Mouse (Mus musculus) intestine, embryonic 14.5 days (tissue): ENCODE results near the gene Uchl4. TPM values are rescaled to one million over a fixed set of nuclear protein-coding genes. Genes with fewer than 3 reads are reported as not detected.
"Not testable (repeated sequence)": the region's sequence is repeated elsewhere in the genome, so short reads cannot be mapped to it uniquely, and the experiment has no call there.

Experiments
- ATAC-seq: fragments of 200-750 bp; cut with Nextera tagmentation; replicated peaks from 2 replicates; pipeline ENCODE4 v1.8.0; 2017; ENCODE audit warnings: low read depth, moderate number of reproducible peaks, moderate TSS enrichment, moderate library complexity; ENCODE audit not compliant: low FRiP score, low TSS enrichment
- DNase-seq: peaks from one replicate; pipeline ENCODE4 v3.0.0-alpha.2; 2018; ENCODE audit warnings: low spot score
- H3K27ac ChIP-seq: fragments of 300-500 bp; sonication (generic); 2 replicates; pipeline ENCODE4 v1.5.1; 2014; ENCODE audit warnings: low read depth, mild to moderate bottlenecking, control low read depth
- H3K27me3 ChIP-seq: fragments of 300-500 bp; sonication (generic); replicated peaks from 2 replicates; pipeline ENCODE4 v1.6.1; 2014; ENCODE audit warnings: low read length, control low read depth; ENCODE audit not compliant: control insufficient read depth, insufficient read depth
- H3K36me3 ChIP-seq: fragments of 300-500 bp; sonication (generic); 2 replicates; pipeline ENCODE4 v1.6.1; 2014; ENCODE audit warnings: low read length, control low read depth; ENCODE audit not compliant: control insufficient read depth, insufficient read depth
- H3K4me1 ChIP-seq: fragments of 300-500 bp; sonication (generic); replicated peaks from 2 replicates; pipeline ENCODE4 v1.6.1; 2014; ENCODE audit warnings: low read length, control low read depth, mixed read lengths; ENCODE audit not compliant: control insufficient read depth, insufficient read depth
- H3K4me2 ChIP-seq: fragments of 300-500 bp; sonication (generic); 2 replicates; pipeline ENCODE4 v1.6.1; 2014; ENCODE audit warnings: low read length
- H3K4me3 ChIP-seq: fragments of 300-500 bp; sonication (generic); 2 replicates; pipeline ENCODE4 v1.5.1; 2014; ENCODE audit warnings: low read depth, low read length, control low read depth, mixed read lengths
- H3K9ac ChIP-seq: fragments of 300-500 bp; sonication (generic); 2 replicates; pipeline ENCODE4 v1.6.1; 2014; ENCODE audit warnings: mild to moderate bottlenecking, low read length
- H3K9me3 ChIP-seq: fragments of 300-500 bp; sonication (generic); 2 replicates; pipeline ENCODE4 v1.6.1; 2016; ENCODE audit warnings: low read length, control low read depth; ENCODE audit not compliant: control insufficient read depth
- WGBS: fragments of 180-500 bp; shearing (Covaris S2); extraction: QIAGEN DNeasy Blood & Tissue Kit; methylation state at CpG from one replicate; pipeline ENCODE4 v1.1.7; 2014; 5-methylcytosine and 5-hydroxymethylcytosine counted together
- polyA plus RNA-seq: library from polyadenylated mRNA; unstranded; fragments of >200 nt; fragmentation: Nextera tagmentation; extraction: Ambion mirVana; gene quantifications from 2 replicates; pipeline ENCODE4 v1.2.1, GENCODE M21; 2014

Gene Uchl4
- polyA plus RNA-seq, 1 experiment from 2014 or later: 4.2 TPM

DNA sequence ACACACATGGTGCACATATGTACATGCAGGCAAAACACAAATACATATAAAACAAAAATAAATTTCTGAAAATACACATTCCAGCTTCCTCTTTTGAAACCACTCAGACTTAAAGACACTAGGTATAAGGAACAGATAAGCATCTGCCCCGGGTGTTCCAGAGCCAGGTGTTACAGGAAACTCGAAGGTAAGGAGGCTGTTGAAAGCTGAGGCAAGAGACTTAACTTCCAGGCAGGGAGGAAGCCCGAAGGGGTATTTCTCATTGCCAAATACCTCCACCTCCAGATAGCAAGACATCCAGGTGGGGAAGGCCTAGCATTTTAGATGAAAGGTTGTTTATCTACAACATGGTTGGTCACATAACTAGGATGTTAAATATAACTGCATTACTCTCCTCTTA lies 20.4 kb downstream of the Uchl4 start:
- DNase-seq (no peak), ATAC-seq (no peak)
- 77% methylated on average over 3 of the region's 3 CpGs for WGBS
- Histone ChIP-seq H3K4me1 (peaks cover 11% of the 10 kb centered on the region), H3K27me3 (no peaks in the 10 kb centered on the region), H3K9ac (no peak overlapping the region), H3K27ac (no peak overlapping the region), H3K9me3 (no peaks in the 10 kb centered on the region), H3K4me3 (no peak overlapping the region), H3K36me3 (no peaks in the 10 kb centered on the region), H3K4me2 (no peak overlapping the region)

DNA sequence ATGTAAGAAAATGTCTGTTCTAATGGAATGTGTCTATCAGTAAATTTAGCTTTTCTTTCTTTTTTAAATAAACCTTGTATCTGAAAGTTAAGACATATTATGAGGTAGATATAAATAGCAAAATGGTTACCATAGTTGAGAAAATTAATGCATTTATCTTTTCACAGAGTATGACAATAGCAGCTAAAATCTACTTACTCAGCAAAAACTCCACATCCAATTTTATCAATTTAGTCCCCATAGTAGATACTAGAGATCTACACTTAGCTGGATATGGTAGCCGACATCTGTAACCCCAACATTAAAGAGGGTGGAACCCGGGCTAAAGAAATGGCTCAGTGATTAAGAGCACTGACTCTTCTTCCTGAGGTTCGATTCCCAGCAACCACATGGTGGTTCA lies 21.2 kb downstream of the Uchl4 start:
- ATAC-seq: no peak
- WGBS: 88% methylated on average over 3 of the region's 3 CpGs

DNA sequence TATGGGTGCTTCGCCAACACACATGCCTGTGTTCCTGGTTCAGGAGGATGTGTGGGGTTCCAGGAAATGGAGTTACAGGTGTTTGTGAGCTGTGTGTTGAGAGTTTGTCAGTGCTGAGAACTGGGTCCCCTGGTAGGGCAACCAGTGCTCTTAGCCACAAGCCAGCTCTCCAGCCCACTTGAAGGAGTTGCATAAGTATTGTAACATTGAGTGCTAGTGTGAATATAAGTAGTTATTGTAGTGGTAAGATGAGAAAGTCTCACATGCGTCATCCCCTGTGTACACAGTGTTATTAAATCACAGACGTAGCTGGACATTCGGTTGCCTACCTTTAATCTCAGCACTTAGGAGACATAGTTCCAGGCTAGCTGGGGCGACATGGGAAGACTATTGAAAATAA lies 24.9 kb downstream of the Uchl4 start:
- Histone ChIP-seq H3K9me3 (no peaks in the 10 kb centered on the region), H3K27me3 (no peaks in the 10 kb centered on the region), H3K36me3 (no peaks in the 10 kb centered on the region), H3K9ac (no peak overlapping the region), H3K27ac (no peak overlapping the region), H3K4me1 (no peaks in the 10 kb centered on the region), H3K4me2 (no peak overlapping the region), H3K4me3 (no peak overlapping the region)
- DNase-seq: no peak
- ATAC-seq: no peak
- WGBS: 89% methylated on average over 5 of the region's 5 CpGs

More for the DNA sequence above, 21.2 kb downstream of the Uchl4 start:
- Histone ChIP-seq H3K36me3 (no peaks in the 10 kb centered on the region), H3K4me1 (peaks cover 7% of the 10 kb centered on the region), H3K9ac (no peak overlapping the region), H3K27me3 (no peaks in the 10 kb centered on the region), H3K4me3 (no peak overlapping the region), H3K4me2 (no peak overlapping the region), H3K9me3 (no peaks in the 10 kb centered on the region), H3K27ac (no peak overlapping the region)
- DNase-seq: no peak

DNA sequence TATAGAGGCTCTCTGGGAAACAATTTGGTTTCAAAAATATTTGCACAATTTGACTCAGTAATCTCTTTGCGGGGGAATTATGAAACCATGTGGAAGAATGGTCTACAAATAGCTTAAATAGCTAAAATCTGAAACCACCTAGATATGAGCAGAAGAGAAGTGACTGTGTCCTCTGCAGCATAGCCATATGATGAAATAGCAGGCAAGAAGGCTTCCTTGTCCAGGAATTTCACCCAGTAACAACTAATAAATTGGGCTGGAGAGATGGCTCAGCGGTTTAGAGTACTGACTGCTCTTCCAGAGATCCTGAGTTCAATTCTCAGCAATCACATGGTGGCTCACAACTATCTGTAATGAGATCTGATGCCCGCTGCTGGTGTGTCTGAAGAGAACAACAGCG lies 26.0 kb downstream of the Uchl4 start:
- 76% methylated on average over 4 of the region's 4 CpGs for WGBS
- Histone ChIP-seq H3K4me2 (no peak overlapping the region), H3K9me3 (no peaks in the 10 kb centered on the region), H3K27ac (no peak overlapping the region), H3K36me3 (no peaks in the 10 kb centered on the region), H3K9ac (no peak overlapping the region), H3K27me3 (no peaks in the 10 kb centered on the region), H3K4me3 (no peak overlapping the region), H3K4me1 (no peaks in the 10 kb centered on the region)
- no peak for ATAC-seq
- no peak for DNase-seq

DNA sequence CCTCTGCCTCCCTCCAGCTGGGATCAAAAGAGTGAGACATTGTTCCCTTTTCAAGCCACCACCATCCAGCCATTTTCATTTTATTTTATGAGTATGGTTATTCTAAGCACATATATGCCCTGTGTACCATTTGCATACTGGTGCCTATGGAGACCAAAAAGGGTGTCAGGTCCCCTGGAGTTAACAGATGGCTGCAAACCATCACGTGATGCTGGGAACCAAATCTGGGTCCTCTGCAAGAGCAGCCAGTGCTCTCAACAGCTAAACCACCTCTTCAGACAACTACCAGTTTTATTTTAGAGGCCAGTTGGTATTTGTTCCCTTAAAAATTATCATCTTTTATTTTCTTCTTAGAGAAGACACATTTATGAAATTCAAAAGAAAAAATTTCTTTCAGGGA lies 29.8 kb downstream of the Uchl4 start:
- DNase-seq: peak; percentile 33

DNA sequence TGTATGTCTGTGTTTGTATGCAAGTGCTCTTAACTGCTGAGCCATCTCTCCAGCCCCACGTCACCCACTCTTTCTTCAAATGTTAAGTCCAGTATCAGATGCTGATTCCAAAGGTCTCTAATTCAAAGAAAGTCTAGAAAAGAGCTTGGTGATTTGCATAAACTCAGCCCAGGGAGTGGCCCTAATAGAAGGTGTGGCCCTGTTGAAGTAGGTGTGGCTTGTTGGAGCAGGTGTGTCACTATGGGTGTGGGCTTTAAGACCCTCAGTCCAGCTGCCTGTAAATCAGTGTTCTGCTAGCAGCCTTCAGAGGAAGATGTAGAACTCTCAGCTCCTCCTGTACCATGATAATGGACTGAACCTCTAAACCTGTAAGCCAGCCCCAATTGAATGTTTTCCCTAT lies 32.2 kb downstream of the Uchl4 start:
- Histone ChIP-seq H3K4me3 (no peak overlapping the region), H3K27ac (no peak overlapping the region), H3K4me2 (no peak overlapping the region), H3K4me1 (no peaks in the 10 kb centered on the region), H3K9ac (no peak overlapping the region), H3K36me3 (no peaks in the 10 kb centered on the region), H3K27me3 (no peaks in the 10 kb centered on the region), H3K9me3 (no peaks in the 10 kb centered on the region)
- 93% methylated on average over 1 of the region's 1 CpGs for WGBS
- ATAC-seq (no peak), DNase-seq (peak; percentile 21)

More for the DNA sequence above, 29.8 kb downstream of the Uchl4 start:
- Histone ChIP-seq H3K27me3 (no peaks in the 10 kb centered on the region), H3K4me3 (no peak overlapping the region), H3K9ac (no peak overlapping the region), H3K4me2 (no peak overlapping the region), H3K36me3 (no peaks in the 10 kb centered on the region), H3K27ac (no peak overlapping the region), H3K4me1 (no peaks in the 10 kb centered on the region), H3K9me3 (no peaks in the 10 kb centered on the region)
- no peak for ATAC-seq
- 44% methylated on average over 1 of the region's 1 CpGs for WGBS

DNA sequence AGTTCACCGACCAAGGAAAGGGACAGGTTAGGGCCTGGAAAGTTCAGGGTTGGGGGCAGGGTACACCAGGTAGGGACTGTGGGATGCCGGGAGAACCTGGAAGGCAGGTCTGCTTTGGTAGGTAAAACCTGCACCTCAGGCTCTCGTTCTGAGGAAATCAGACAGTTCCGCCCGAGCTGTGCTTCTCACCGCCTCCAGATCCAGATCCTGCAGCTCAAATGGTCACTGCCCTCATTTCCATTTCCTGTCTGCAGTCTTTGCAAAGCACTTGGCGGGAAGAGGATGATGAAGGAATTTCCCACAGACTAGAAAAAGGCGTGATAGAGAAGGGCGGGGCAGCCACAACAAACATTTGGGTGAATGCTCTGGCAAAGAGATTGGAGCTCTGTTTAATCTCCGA lies 33.2 kb downstream of the Uchl4 start:
- 80% methylated on average over 10 of the region's 10 CpGs for WGBS
- no peak for ATAC-seq

DNA sequence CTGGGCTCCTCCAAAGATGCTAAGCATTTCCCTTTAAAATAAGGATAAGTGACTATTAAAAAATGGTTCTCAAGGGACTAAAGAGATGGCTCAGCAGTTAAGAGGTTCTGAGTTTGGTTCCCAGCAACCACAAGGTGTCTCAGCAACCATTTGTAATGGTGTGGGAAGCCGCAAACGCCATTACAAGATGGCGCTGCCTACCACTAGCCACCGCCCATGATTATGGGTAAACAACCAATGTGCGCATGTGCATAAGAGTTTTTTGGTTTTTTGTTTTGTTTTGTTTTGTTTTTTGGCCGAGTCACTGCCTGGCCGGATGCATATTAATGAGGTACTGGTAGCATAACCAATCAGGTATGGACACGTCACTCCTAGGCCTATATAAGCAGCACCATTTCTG lies 33.8 kb downstream of the Uchl4 start:
- H3K36me3 ChIP-seq, H3K27me3 ChIP-seq, H3K27ac ChIP-seq, H3K9ac ChIP-seq, DNase-seq, H3K4me3 ChIP-seq, H3K9me3 ChIP-seq, H3K4me2 ChIP-seq, H3K4me1 ChIP-seq, ATAC-seq: not testable (repeated sequence)
- WGBS: 93% methylated on average over 8 of the region's 8 CpGs

More for the DNA sequence above, 33.2 kb downstream of the Uchl4 start:
- Histone ChIP-seq H3K9me3 (no peaks in the 10 kb centered on the region), H3K27me3 (no peaks in the 10 kb centered on the region), H3K27ac (no peak overlapping the region), H3K4me3 (no peak overlapping the region), H3K36me3 (no peaks in the 10 kb centered on the region), H3K4me1 (no peaks in the 10 kb centered on the region), H3K9ac (no peak overlapping the region), H3K4me2 (no peak overlapping the region)
- DNase-seq: no peak

DNA sequence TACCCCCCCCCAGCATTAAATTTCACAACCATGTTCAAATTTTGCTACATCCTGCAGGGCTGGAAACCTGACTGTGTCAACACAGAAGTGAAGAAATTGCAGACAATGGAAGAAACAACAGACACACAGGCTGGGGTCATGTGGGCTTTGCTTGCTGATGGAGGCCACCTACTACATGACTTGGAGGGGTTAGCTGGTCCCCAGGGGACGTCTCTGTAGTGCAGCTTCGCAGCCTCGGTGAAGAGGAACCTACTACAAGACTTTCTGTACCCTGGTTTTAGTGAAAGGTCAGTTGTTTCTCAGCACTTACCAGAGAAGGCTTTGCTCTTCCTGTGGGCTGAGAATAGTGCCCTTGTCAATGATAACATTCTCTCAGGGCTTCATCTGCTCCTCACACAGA lies 36.2 kb downstream of the Uchl4 start:
- no peaks in the 10 kb centered on the region for H3K36me3 ChIP-seq
- H3K4me3 ChIP-seq: no peak overlapping the region
- H3K27me3 ChIP-seq: no peaks in the 10 kb centered on the region
- ATAC-seq (no peak), DNase-seq (no peak)
- H3K9me3 ChIP-seq: no peaks in the 10 kb centered on the region
- H3K4me1 ChIP-seq: no peaks in the 10 kb centered on the region
- no peak overlapping the region for H3K27ac ChIP-seq
- WGBS: 57% methylated on average over 3 of the region's 3 CpGs
- H3K9ac ChIP-seq: no peak overlapping the region
- no peak overlapping the region for H3K4me2 ChIP-seq
